Mouse (Mus musculus) bone marrow macrophage, adult 2 months (primary cell): ENCODE results near the gene Zer1.

Source experiments
- CTCF ChIP-seq: IDR thresholded peaks from 2 replicates; pipeline ENCODE4 v1.5.1; 2012; ENCODE audit warnings: low read depth, mild to moderate bottlenecking, low read length, moderate library complexity
- POLR2A ChIP-seq: IDR thresholded peaks from 2 replicates; pipeline ENCODE4 v1.6.1; 2012; ENCODE audit warnings: mild to moderate bottlenecking, low read depth, low read length, borderline replicate concordance

GRCm38 (mm10) chr2:30112564-30112963 lies 11.8 kb downstream of the Zer1 start:
- TF ChIP-seq CTCF (no peak), POLR2A (no peak)
